Mouse (Mus musculus) MEL (cell line): Measurements from ENCODE around the gene Gm3238. TPM values are rescaled to one million over a fixed set of nuclear protein-coding genes. Genes with fewer than 3 reads are reported as not detected.
"Not testable (repeated sequence)": the region's sequence is repeated elsewhere in the genome, so short reads cannot be mapped to it uniquely, and the experiment has no call there.

ENCODE experiments used
- DNase-seq: peaks from one replicate; pipeline ENCODE4 v3.0.0; 2011; ENCODE audit warnings: low read depth, low spot score
- H3K27ac ChIP-seq: 2 replicates; pipeline ENCODE4 v1.5.1; 2012; ENCODE audit warnings: low read depth, mild to moderate bottlenecking, control low read depth, low read length, moderate library complexity; ENCODE audit not compliant: control insufficient read depth
- H3K27me3 ChIP-seq, 2 experiments: fragments of 150-350 bp in 1 of 2; sonication (generic) in 1 of 2; 2 replicates each; pipeline ENCODE4 v1.6.1; 2012; ENCODE audit warnings: low read length in 2 of 2, mild to moderate bottlenecking in 2 of 2, improper control_type of control experiment in 1 of 2, moderate library complexity in 1 of 2; ENCODE audit not compliant: insufficient read depth in 2 of 2, control insufficient read depth in 1 of 2
- H3K36me3 ChIP-seq, 2 experiments: 2 replicates each; pipeline ENCODE4 v1.6.1; 2012 to 2014; ENCODE audit warnings: low read length in 2 of 2, improper control_type of control experiment in 1 of 2, inconsistent platforms in 1 of 2, mild to moderate bottlenecking in 1 of 2; ENCODE audit not compliant: insufficient read depth in 2 of 2, control insufficient read depth in 1 of 2
- H3K4me1 ChIP-seq, 2 experiments: fragments of 150-350 bp in 1 of 2; sonication (generic) in 1 of 2; 2 replicates each; pipeline ENCODE4 v1.6.1; 2012; ENCODE audit warnings: low read length in 2 of 2, improper control_type of control experiment in 1 of 2, mild to moderate bottlenecking in 1 of 2; ENCODE audit not compliant: insufficient read depth in 2 of 2, control insufficient read depth in 1 of 2
- H3K4me3 ChIP-seq, 2 experiments: fragments of 150-350 bp in 1 of 2; sonication (generic) in 1 of 2; 2 replicates each; pipeline ENCODE4 v1.5.1; 2012; ENCODE audit warnings: low read depth in 2 of 2, low read length in 2 of 2, mild to moderate bottlenecking in 2 of 2, moderate library complexity in 2 of 2, control low read depth in 1 of 2, improper control_type of control experiment in 1 of 2; ENCODE audit not compliant: control insufficient read depth in 1 of 2, insufficient read depth in 1 of 2
- H3K79me2 ChIP-seq: 2 replicates; pipeline ENCODE4 v1.6.1; 2012; ENCODE audit warnings: mild to moderate bottlenecking, low read length, moderate library complexity; ENCODE audit not compliant: control insufficient read depth, poor library complexity, insufficient read depth
- H3K9ac ChIP-seq: 2 replicates; pipeline ENCODE4 v1.6.1; 2012; ENCODE audit warnings: low read depth, mild to moderate bottlenecking, control low read depth, low read length, moderate library complexity; ENCODE audit not compliant: control insufficient read depth, poor library complexity, severe bottlenecking
- H3K9me3 ChIP-seq: fragments of 150-350 bp; sonication (generic); replicated peaks from 2 replicates; pipeline ENCODE4 v1.6.1; 2012; ENCODE audit warnings: mild to moderate bottlenecking, low read length, improper control_type of control experiment, moderate library complexity; ENCODE audit not compliant: insufficient read depth
- CTCF ChIP-seq, 3 experiments: IDR thresholded peaks in 2 of 3; conservative IDR thresholded peaks in 1 of 3; 2 replicates each; pipeline ENCODE4 v1.5.1; 2011 to 2012; ENCODE audit warnings: low read length in 3 of 3, low read depth in 2 of 3, mild to moderate bottlenecking in 2 of 3, improper control_type of control experiment in 1 of 3, inconsistent platforms in 1 of 3, mixed read lengths in 1 of 3, moderate library complexity in 1 of 3; ENCODE audit not compliant: control insufficient read depth in 1 of 3, insufficient read depth in 1 of 3, poor library complexity in 1 of 3, severe bottlenecking in 1 of 3
- ELF1 ChIP-seq: IDR thresholded peaks from 2 replicates; pipeline ENCODE4 v1.6.1; 2014; ENCODE audit warnings: low read depth, mild to moderate bottlenecking, inconsistent platforms, low read length, improper control_type of control experiment, moderate library complexity
- ETS1 ChIP-seq: IDR thresholded peaks from 2 replicates; pipeline ENCODE4 v1.6.1; 2012; ENCODE audit warnings: low read depth, mild to moderate bottlenecking, inconsistent platforms, low read length, improper control_type of control experiment, moderate library complexity
- HCFC1 ChIP-seq: IDR thresholded peaks from 2 replicates; pipeline ENCODE4 v1.6.1; 2012; ENCODE audit warnings: low read depth, mild to moderate bottlenecking, inconsistent platforms, low read length, improper control_type of control experiment, moderate library complexity
- JUND ChIP-seq: IDR thresholded peaks from 2 replicates; pipeline ENCODE4 v1.6.1; 2011; ENCODE audit warnings: low read depth, mild to moderate bottlenecking, improper control_type of control experiment, low read length
- KAT2A ChIP-seq: conservative IDR thresholded peaks from 2 replicates; pipeline ENCODE4 v1.6.1; 2012; ENCODE audit warnings: low read depth, low read length, improper control_type of control experiment, inconsistent platforms
- MAFK ChIP-seq: IDR thresholded peaks from 2 replicates; pipeline ENCODE4 v1.6.1; 2011; ENCODE audit warnings: low read depth, mild to moderate bottlenecking, low read length, improper control_type of control experiment, borderline replicate concordance
- MAX ChIP-seq: IDR thresholded peaks from 2 replicates; pipeline ENCODE4 v1.6.1; 2011; ENCODE audit warnings: low read length, improper control_type of control experiment
- MYB ChIP-seq: IDR thresholded peaks from 2 replicates; pipeline ENCODE4 v1.6.1; 2011; ENCODE audit warnings: mild to moderate bottlenecking, low read depth, low read length, improper control_type of control experiment
- MYC ChIP-seq: IDR thresholded peaks from 2 replicates; pipeline ENCODE4 v1.6.1; 2011; ENCODE audit warnings: low read depth, mild to moderate bottlenecking, low read length, improper control_type of control experiment, moderate library complexity
- NELFE ChIP-seq: IDR thresholded peaks from 2 replicates; pipeline ENCODE4 v1.6.1; 2011; ENCODE audit warnings: low read depth, low read length, improper control_type of control experiment
- POLR2A ChIP-seq, 2 experiments: IDR thresholded peaks; 2 replicates each; pipeline ENCODE4 v1.6.1; 2011 to 2012; ENCODE audit warnings: low read length in 2 of 2, mild to moderate bottlenecking in 2 of 2, control low read depth in 1 of 2, improper control_type of control experiment in 1 of 2, low read depth in 1 of 2, moderate library complexity in 1 of 2; ENCODE audit not compliant: control insufficient read depth in 1 of 2, insufficient read depth in 1 of 2, poor library complexity in 1 of 2
- POLR2AphosphoS2 ChIP-seq: IDR thresholded peaks from 2 replicates; pipeline ENCODE4 v1.6.1; 2011; ENCODE audit warnings: low read length, improper control_type of control experiment
- RCOR1 ChIP-seq: IDR thresholded peaks from 2 replicates; pipeline ENCODE4 v1.6.1; 2012; ENCODE audit warnings: low read depth, mild to moderate bottlenecking, inconsistent platforms, low read length, improper control_type of control experiment
- SMC3 ChIP-seq: IDR thresholded peaks from 2 replicates; pipeline ENCODE4 v1.6.1; 2011; ENCODE audit warnings: low read depth, low read length, improper control_type of control experiment
- TAL1 ChIP-seq: IDR thresholded peaks from 2 replicates; pipeline ENCODE4 v1.6.1; 2012; ENCODE audit warnings: mild to moderate bottlenecking, inconsistent platforms, low read length, moderate library complexity, mixed read lengths
- TBP ChIP-seq: IDR thresholded peaks from 2 replicates; pipeline ENCODE4 v1.8.0; 2011; ENCODE audit warnings: low read depth, low read length, improper control_type of control experiment
- TCF12 ChIP-seq: IDR thresholded peaks from 2 replicates; pipeline ENCODE4 v1.6.1; 2014; ENCODE audit warnings: low read depth, mild to moderate bottlenecking, inconsistent platforms, low read length, improper control_type of control experiment, moderate library complexity
- UBTF ChIP-seq: IDR thresholded peaks from 2 replicates; pipeline ENCODE4 v1.6.1; 2012; ENCODE audit warnings: low read depth, mild to moderate bottlenecking, inconsistent platforms, low read length, improper control_type of control experiment, moderate library complexity, borderline replicate concordance; ENCODE audit not compliant: insufficient read depth
- ZC3H11A ChIP-seq: IDR thresholded peaks from 2 replicates; pipeline ENCODE4 v1.6.1; 2012; ENCODE audit warnings: low read depth, mild to moderate bottlenecking, inconsistent platforms, low read length, improper control_type of control experiment
- ZKSCAN1 ChIP-seq: IDR thresholded peaks from 2 replicates; pipeline ENCODE4 v1.6.1; 2012; ENCODE audit warnings: low read depth, mild to moderate bottlenecking, inconsistent platforms, low read length, improper control_type of control experiment, moderate library complexity
- ZNF384 ChIP-seq: IDR thresholded peaks from 2 replicates; pipeline ENCODE4 v1.6.1; 2012; ENCODE audit warnings: low read depth, mild to moderate bottlenecking, inconsistent platforms, low read length, improper control_type of control experiment
- polyA plus RNA-seq, 2 experiments: library from polyadenylated mRNA; stranded (reverse) in 1 of 2; unstranded in 1 of 2; fragments of >175 nt in 1 of 2; fragments of >200 nt in 1 of 2; gene quantifications; 2 replicates each; pipeline versions ENCODE4 v1.2.1 to v1.2.4; 2012; ENCODE audit warnings: low replicate concordance in 2 of 2, low read depth in 1 of 2; ENCODE audit not compliant: insufficient read length in 2 of 2, insufficient read depth in 1 of 2, missing spikeins in 1 of 2
- total RNA-seq: library from RNA; depleted of rRNA; stranded (reverse); fragments of 300-350 nt; gene quantifications from 2 replicates; pipeline ENCODE4 v1.2.3, GENCODE M21; 2012

The Gm3238 gene
- total and polyA plus RNA-seq, 3 experiments, result not detected

GRCm38 (mm10) chr10:77804095-77804494 lies 33.0 kb upstream of the Gm3238 start:
- Histone ChIP-seq H3K27ac (no peak overlapping the region), H3K4me1 (no peaks in the 10 kb centered on the region), H3K9ac (no peak overlapping the region), H3K4me3 (no peak overlapping the region), H3K79me2 (no peaks in the 10 kb centered on the region), H3K36me3 (no peaks in the 10 kb centered on the region), H3K27me3 (peaks cover 8 to 9% of the 10 kb centered on the region in 2 experiments), H3K9me3 (no peaks in the 10 kb centered on the region)
- TF ChIP-seq MYB (no peak), MAX (no peak), SMC3 (no peak), ELF1 (no peak), KAT2A (no peak), ZNF384 (no peak), ETS1 (no peak), NELFE (no peak), TCF12 (no peak), CTCF (IDR thresholded peaks at IDR 0.05 in 2 of 3, conservative IDR thresholded peaks at IDR 0.05 in 1 of 3; ENCODE audit: control insufficient read depth in 1 of 3, insufficient read depth in 1 of 3, low read depth in 2 of 3, low read length in 3 of 3, poor library complexity in 1 of 3, severe bottlenecking in 1 of 3) (no peak), MAFK (no peak), JUND (no peak), TBP (no peak)
- DNase-seq, result no peak

- no peaks in the 10 kb centered on the region for H3K4me1 ChIP-seq
- H3K9me3 ChIP-seq, result no peaks in the 10 kb centered on the region
- no peak within 1 kb of the TSS for H3K4me3 ChIP-seq
- H3K79me2 ChIP-seq, result no peaks in the 10 kb centered on the region
- peaks cover 5 to 8% of the 10 kb centered on the region in 2 experiments for H3K27me3 ChIP-seq
- H3K9ac ChIP-seq, result no peak within 1 kb of the TSS
- DNase-seq, result no peak
- no peak for TF ChIP-seq MYB
- no peak for TF ChIP-seq TAL1
- no peak for TF ChIP-seq UBTF
- no peak for TF ChIP-seq CTCF (IDR thresholded peaks at IDR 0.05 in 2 of 3, conservative IDR thresholded peaks at IDR 0.05 in 1 of 3; ENCODE audit: control insufficient read depth in 1 of 3, insufficient read depth in 1 of 3, low read depth in 2 of 3, low read length in 3 of 3, poor library complexity in 1 of 3, severe bottlenecking in 1 of 3)
- TF ChIP-seq JUND, result no peak
- TF ChIP-seq HCFC1, result no peak
- no peak for TF ChIP-seq POLR2AphosphoS2
- TF ChIP-seq POLR2A (IDR thresholded peaks at IDR 0.05; ENCODE audit: control insufficient read depth in 1 of 2, insufficient read depth in 1 of 2, low read depth in 1 of 2, low read length in 2 of 2, poor library complexity in 1 of 2), result no peak
- no peak for TF ChIP-seq MYC
- TF ChIP-seq RCOR1, result no peak
- no peak for TF ChIP-seq ZKSCAN1
- TF ChIP-seq ZC3H11A, result no peak
- TF ChIP-seq, all 39 proteins: peak for 0
- H3K36me3 ChIP-seq, result no peaks in the 10 kb centered on the region
- H3K27ac ChIP-seq, result no peak within 1 kb of the TSS
These were observed 27.9 kb upstream of the Gm3238 start, which contains the start of gene Gm19668 for GRCm38 (mm10) chr10:77798921-77799508. Gm19668 (minus strand) TSS chr10:77799133.

GRCm38 (mm10) chr10:77798164-77798920 lies 27.2 kb upstream of the Gm3238 start:
- not testable (repeated sequence) for H3K27ac ChIP-seq, DNase-seq, H3K36me3 ChIP-seq, H3K27me3 ChIP-seq, H3K4me3 ChIP-seq, H3K9ac ChIP-seq, H3K79me2 ChIP-seq, H3K9me3 ChIP-seq, H3K4me1 ChIP-seq
